Mouse (Mus musculus): ENCODE data around the gene Gxylt1. TPM values are rescaled to one million over a fixed set of nuclear protein-coding genes. Genes with fewer than 3 reads are reported as not detected.
"Not testable (repeated sequence)": the region's sequence is repeated elsewhere in the genome, so short reads cannot be mapped to it uniquely, and the experiment has no call there.

Gene Gxylt1
- 14.4 and 15.5 TPM in 2 replicates for polyA plus RNA-seq (2014; fragmentation: Nextera tagmentation; extraction: Ambion mirVana)

DNA sequence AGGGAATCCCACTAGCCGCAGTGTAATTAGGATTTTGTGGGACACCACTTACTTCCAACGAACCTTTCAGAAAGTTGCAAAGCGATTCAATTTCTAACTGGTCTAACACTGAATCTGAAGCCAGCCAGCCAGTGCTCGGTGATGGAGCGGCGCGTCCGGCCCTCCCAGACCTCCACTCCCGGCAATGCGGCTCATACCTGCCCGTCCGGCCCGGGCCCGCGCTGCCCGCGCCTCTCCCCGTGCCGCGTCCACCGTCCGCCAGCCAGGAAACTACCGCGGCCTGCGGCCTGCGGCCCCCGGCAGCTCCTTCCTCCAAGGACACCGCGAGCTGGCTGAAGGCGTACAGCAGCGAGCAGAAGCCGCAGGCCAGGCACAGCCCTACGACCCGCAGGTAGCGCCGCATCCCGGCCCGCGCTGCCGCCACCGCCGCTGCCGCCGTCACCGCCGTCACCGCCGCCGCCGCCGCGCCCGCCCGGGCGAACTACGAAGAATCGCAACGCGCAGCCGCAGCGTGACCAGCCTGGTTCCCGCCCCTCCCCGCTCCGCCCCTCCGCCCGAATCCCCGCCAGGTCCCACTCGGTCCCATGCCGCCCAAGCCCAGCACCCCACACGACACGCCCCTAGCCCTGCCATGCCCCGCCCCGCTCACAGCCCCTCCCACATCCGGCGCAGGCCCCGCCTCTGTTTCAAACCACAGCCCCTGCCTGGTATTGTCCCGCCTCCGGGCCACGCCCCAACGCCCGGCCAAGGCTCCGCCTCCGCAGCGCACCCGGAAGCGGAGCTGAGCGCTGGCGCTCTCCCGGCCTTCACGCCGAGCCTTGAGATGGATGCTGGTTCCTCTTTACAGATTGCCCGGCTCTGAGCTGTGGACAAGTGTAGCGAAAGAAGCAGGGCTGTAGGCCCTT is at the start of gene Gxylt1:
TSS of gene Gxylt1 (minus strand) at position 501 of the 905 bp plus-strand sequence.
- Histone ChIP-seq H3K4me1 (ENCODE audit: control insufficient read depth, insufficient read depth, low read length) (peaks cover 6% of the 10 kb centered on the region), H3K9ac (ENCODE audit: low read length) (peak within 1 kb of the TSS; percentile 83), H3K4me3 (ENCODE audit: low read depth, low read length) (peak within 1 kb of the TSS; percentile 75), H3K27me3 (ENCODE audit: control insufficient read depth, insufficient read depth, low read length) (no peaks in the 10 kb centered on the region), H3K9me3 (ENCODE audit: control insufficient read depth, low read length) (no peaks in the 10 kb centered on the region), H3K27ac (ENCODE audit: low read depth, low read length) (peak within 1 kb of the TSS; percentile 70), H3K4me2 (ENCODE audit: low read depth) (peak within 1 kb of the TSS; percentile 66), H3K36me3 (ENCODE audit: control insufficient read depth, insufficient read depth, low read length) (no peaks in the 10 kb centered on the region)
- DNase-seq (ENCODE audit: low spot score) = peak; percentile 99
- peak; percentile 97 for ATAC-seq (ENCODE audit: insufficient read depth, low FRiP score, low TSS enrichment)
- WGBS = under 1% methylated on average over 72 of the region's 93 CpGs

DNA sequence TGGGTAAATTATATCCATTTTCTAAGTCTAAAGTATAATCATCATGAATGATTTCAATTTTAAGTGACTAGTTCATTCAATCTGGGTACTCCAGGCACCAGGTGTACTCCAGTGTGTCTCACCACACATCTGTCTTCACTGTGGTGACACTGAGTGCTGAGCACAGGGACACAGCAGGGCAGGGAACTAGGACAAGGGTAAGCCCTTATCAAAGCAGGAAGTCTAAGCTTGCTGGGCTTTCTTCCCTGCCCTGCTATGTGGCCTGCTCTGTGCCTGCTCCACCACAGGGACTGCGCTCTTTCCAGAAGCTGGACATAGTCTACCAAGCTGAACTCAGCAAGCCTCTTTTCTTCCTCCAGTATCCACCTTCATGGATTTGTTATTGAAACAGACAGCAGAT is 43.8 kb upstream of the Gxylt1 start:
- DNase-seq (ENCODE audit: low spot score) (no peak), ATAC-seq (ENCODE audit: insufficient read depth, low FRiP score, low TSS enrichment) (no peak)
- H3K27me3 ChIP-seq (ENCODE audit: control insufficient read depth, insufficient read depth, low read length) = no peaks in the 10 kb centered on the region
- 95% methylated on average over 1 of the region's 1 CpGs for WGBS
- H3K36me3 ChIP-seq (ENCODE audit: control insufficient read depth, insufficient read depth, low read length) = no peaks in the 10 kb centered on the region
- H3K9ac ChIP-seq (ENCODE audit: low read length) = no peak overlapping the region
- H3K4me1 ChIP-seq (ENCODE audit: control insufficient read depth, insufficient read depth, low read length) = no peaks in the 10 kb centered on the region
- H3K4me3 ChIP-seq (ENCODE audit: low read depth, low read length) = no peak overlapping the region
- H3K9me3 ChIP-seq (ENCODE audit: control insufficient read depth, low read length) = no peaks in the 10 kb centered on the region
- H3K4me2 ChIP-seq (ENCODE audit: low read depth) = no peak overlapping the region
- no peak overlapping the region for H3K27ac ChIP-seq (ENCODE audit: low read depth, low read length)

DNA sequence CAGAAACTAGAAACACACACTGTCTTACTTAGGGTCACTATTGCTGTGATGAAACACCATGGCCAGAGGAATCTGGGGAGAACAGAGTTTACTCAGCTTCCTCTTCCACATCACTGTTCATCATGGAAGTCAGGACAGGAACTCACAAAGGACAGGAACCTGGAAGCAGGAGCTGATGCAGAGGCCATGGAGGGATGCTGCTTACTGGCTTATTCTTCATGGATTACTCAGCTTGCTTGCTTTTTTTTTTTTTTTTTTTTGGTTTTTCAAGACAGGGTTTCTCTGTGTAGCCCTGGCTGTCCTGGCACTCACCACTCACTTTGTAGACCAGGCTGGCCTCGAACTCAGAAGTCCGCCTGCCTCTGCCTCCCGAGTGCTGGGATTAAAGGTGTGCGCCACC is 35.3 kb upstream of the Gxylt1 start:
- H3K36me3 ChIP-seq (ENCODE audit: control insufficient read depth, insufficient read depth, low read length); H3K27me3 ChIP-seq (ENCODE audit: control insufficient read depth, insufficient read depth, low read length); H3K4me2 ChIP-seq (ENCODE audit: low read depth); H3K27ac ChIP-seq (ENCODE audit: low read depth, low read length); H3K9me3 ChIP-seq (ENCODE audit: control insufficient read depth, low read length); H3K9ac ChIP-seq (ENCODE audit: low read length); DNase-seq (ENCODE audit: low spot score); H3K4me3 ChIP-seq (ENCODE audit: low read depth, low read length); ATAC-seq (ENCODE audit: insufficient read depth, low FRiP score, low TSS enrichment); H3K4me1 ChIP-seq (ENCODE audit: control insufficient read depth, insufficient read depth, low read length): not testable (repeated sequence)
- 97% methylated on average over 4 of the region's 4 CpGs for WGBS

DNA sequence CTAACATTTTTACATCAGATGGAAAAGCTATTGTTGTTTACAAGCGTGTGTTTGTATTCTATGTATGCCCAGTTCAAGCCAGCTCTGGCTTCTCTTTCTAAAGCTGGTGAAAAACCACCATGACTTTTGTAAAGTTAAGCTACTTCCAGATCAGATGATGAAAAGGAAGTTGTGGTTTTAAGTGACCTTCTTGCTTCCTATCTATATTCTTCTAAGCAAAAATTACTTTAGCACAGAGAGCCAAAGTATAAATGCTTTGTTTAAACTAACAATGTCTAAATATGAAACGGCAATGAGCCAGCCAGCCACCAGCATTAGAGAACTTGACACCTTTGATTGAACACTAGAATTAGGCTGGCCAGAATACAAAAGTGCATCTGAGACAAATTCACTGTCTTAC is 23.2 kb upstream of the Gxylt1 start:
- H3K4me3 ChIP-seq (ENCODE audit: low read depth, low read length) = no peak overlapping the region
- no peak for ATAC-seq (ENCODE audit: insufficient read depth, low FRiP score, low TSS enrichment)
- no peaks in the 10 kb centered on the region for H3K36me3 ChIP-seq (ENCODE audit: control insufficient read depth, insufficient read depth, low read length)
- 88% methylated on average over 2 of the region's 2 CpGs for WGBS
- H3K27me3 ChIP-seq (ENCODE audit: control insufficient read depth, insufficient read depth, low read length) = no peaks in the 10 kb centered on the region
- no peak overlapping the region for H3K4me2 ChIP-seq (ENCODE audit: low read depth)
- H3K9ac ChIP-seq (ENCODE audit: low read length) = no peak overlapping the region
- no peaks in the 10 kb centered on the region for H3K9me3 ChIP-seq (ENCODE audit: control insufficient read depth, low read length)
- no peak for DNase-seq (ENCODE audit: low spot score)
- no peaks in the 10 kb centered on the region for H3K4me1 ChIP-seq (ENCODE audit: control insufficient read depth, insufficient read depth, low read length)
- no peak overlapping the region for H3K27ac ChIP-seq (ENCODE audit: low read depth, low read length)

DNA sequence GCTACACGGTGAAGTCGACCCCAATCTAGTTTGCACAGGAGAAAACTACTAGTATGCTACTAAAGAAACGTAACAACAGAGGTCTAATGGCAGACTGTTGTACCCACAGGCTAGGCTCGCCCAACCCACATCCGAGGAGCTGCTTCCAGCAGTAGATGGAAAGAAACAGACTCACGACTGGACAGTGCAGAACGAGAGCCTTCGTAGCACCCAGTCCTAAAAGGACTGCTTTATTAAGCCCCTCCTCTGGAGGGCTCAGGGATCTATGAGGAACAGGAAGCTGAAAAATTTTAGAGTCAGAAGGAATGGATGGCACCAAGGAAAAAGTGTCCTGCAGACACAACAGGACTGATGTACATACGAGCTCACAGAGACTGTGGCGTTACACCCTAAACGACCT is 19.5 kb upstream of the Gxylt1 start:
- Histone ChIP-seq H3K36me3 (ENCODE audit: control insufficient read depth, insufficient read depth, low read length) (0 out of 2 replicates have a peak, but pooled peaks cover 2% of the 10 kb centered on the region), H3K27me3 (ENCODE audit: control insufficient read depth, insufficient read depth, low read length) (no peaks in the 10 kb centered on the region), H3K27ac (ENCODE audit: low read depth, low read length) (no peak overlapping the region), H3K4me2 (ENCODE audit: low read depth) (no peak overlapping the region), H3K4me1 (ENCODE audit: control insufficient read depth, insufficient read depth, low read length) (no peaks in the 10 kb centered on the region), H3K4me3 (ENCODE audit: low read depth, low read length) (no peak overlapping the region), H3K9ac (ENCODE audit: low read length) (no peak overlapping the region), H3K9me3 (ENCODE audit: control insufficient read depth, low read length) (no peaks in the 10 kb centered on the region)
- ATAC-seq (ENCODE audit: insufficient read depth, low FRiP score, low TSS enrichment) (no peak), DNase-seq (ENCODE audit: low spot score) (no peak)
- WGBS = 90% methylated on average over 11 of the region's 11 CpGs

DNA sequence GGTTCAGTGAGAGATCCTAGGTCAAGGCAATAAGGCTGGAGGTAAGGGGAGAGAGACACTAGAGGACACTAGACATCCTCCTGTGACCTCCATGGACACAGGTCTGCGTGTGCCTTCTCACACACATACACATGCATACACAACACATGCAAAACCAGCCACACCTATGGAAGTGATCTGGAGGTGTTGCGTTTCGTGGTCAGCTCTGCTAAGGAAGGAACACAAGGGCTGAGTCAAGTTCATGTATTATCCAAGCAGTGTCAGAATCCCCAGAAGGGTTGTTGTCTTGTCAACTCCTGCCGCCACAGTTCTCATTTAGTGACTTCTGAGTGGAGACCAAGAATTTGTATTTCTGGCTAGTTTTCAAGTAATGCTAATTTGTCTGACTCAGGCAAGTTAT is 13.3 kb upstream of the Gxylt1 start:
- Histone ChIP-seq H3K4me3 (ENCODE audit: low read depth, low read length) (no peak overlapping the region), H3K4me2 (ENCODE audit: low read depth) (no peak overlapping the region), H3K4me1 (ENCODE audit: control insufficient read depth, insufficient read depth, low read length) (no peaks in the 10 kb centered on the region), H3K36me3 (ENCODE audit: control insufficient read depth, insufficient read depth, low read length) (peaks cover 5% of the 10 kb centered on the region; the same call in 1 of the 2 replicates), H3K9me3 (ENCODE audit: control insufficient read depth, low read length) (no peaks in the 10 kb centered on the region), H3K9ac (ENCODE audit: low read length) (no peak overlapping the region), H3K27me3 (ENCODE audit: control insufficient read depth, insufficient read depth, low read length) (no peaks in the 10 kb centered on the region), H3K27ac (ENCODE audit: low read depth, low read length) (no peak overlapping the region)
- no peak for ATAC-seq (ENCODE audit: insufficient read depth, low FRiP score, low TSS enrichment)
- 95% methylated on average over 4 of the region's 4 CpGs for WGBS
- DNase-seq (ENCODE audit: low spot score) = no peak

DNA sequence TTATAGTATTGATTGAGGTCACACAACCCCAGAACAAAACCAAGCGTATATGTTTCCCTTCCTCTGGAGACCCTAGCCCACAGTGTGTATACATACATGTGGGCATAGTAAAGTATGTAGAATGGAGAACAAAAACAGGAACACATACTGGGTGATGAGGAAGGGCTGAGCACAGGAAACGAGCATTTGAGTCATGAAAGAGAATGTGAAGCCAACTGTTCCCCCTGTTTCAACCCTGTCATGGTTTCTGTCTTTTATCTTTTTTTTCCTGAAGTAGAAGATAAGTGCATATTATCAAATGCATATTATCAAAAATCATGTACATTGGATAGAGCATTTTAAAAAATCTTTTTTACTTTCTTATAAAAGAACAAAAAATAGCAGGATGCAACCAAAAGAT is 12.6 kb upstream of the Gxylt1 start:
- DNase-seq (ENCODE audit: low spot score) (no peak), ATAC-seq (ENCODE audit: insufficient read depth, low FRiP score, low TSS enrichment) (no peak)
- H3K9ac ChIP-seq (ENCODE audit: low read length) = no peak overlapping the region
- no peaks in the 10 kb centered on the region for H3K9me3 ChIP-seq (ENCODE audit: control insufficient read depth, low read length)
- no peak overlapping the region for H3K27ac ChIP-seq (ENCODE audit: low read depth, low read length)
- no peak overlapping the region for H3K4me3 ChIP-seq (ENCODE audit: low read depth, low read length)
- no peaks in the 10 kb centered on the region for H3K4me1 ChIP-seq (ENCODE audit: control insufficient read depth, insufficient read depth, low read length)
- H3K4me2 ChIP-seq (ENCODE audit: low read depth) = no peak overlapping the region
- H3K27me3 ChIP-seq (ENCODE audit: control insufficient read depth, insufficient read depth, low read length) = no peaks in the 10 kb centered on the region
- H3K36me3 ChIP-seq (ENCODE audit: control insufficient read depth, insufficient read depth, low read length) = peaks cover 5% of the 10 kb centered on the region; the same call in 1 of the 2 replicates
- WGBS = 85% methylated on average over 2 of the region's 2 CpGs

DNA sequence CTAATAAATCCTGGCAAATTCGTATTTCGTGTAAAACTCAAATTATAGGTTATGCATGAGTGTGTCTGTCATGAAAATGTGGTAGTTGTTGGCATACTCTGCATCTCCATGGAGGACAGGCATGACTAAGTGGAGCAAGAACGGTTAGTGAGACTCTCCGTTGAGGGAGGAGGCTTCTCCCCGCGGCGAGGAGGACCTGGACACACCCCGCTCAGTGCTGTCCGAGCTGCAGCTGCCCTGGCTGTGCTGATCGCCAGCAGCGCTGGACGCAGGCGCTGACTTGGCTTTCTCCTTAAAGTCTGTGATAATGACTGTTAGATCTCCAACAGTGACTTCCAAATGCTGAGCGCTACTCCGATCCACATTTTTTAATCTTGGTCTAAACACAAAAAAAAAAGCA is 10.3 kb upstream of the Gxylt1 start:
- DNase-seq (ENCODE audit: low spot score) (no peak), ATAC-seq (ENCODE audit: insufficient read depth, low FRiP score, low TSS enrichment) (no peak)
- no peak overlapping the region for H3K27ac ChIP-seq (ENCODE audit: low read depth, low read length)
- H3K36me3 ChIP-seq (ENCODE audit: control insufficient read depth, insufficient read depth, low read length) = peaks cover 7% of the 10 kb centered on the region
- no peaks in the 10 kb centered on the region for H3K9me3 ChIP-seq (ENCODE audit: control insufficient read depth, low read length)
- H3K4me1 ChIP-seq (ENCODE audit: control insufficient read depth, insufficient read depth, low read length) = no peaks in the 10 kb centered on the region
- no peak overlapping the region for H3K4me2 ChIP-seq (ENCODE audit: low read depth)
- H3K9ac ChIP-seq (ENCODE audit: low read length) = no peak overlapping the region
- no peaks in the 10 kb centered on the region for H3K27me3 ChIP-seq (ENCODE audit: control insufficient read depth, insufficient read depth, low read length)
- 88% methylated on average over 15 of the region's 15 CpGs for WGBS
- no peak overlapping the region for H3K4me3 ChIP-seq (ENCODE audit: low read depth, low read length)

DNA sequence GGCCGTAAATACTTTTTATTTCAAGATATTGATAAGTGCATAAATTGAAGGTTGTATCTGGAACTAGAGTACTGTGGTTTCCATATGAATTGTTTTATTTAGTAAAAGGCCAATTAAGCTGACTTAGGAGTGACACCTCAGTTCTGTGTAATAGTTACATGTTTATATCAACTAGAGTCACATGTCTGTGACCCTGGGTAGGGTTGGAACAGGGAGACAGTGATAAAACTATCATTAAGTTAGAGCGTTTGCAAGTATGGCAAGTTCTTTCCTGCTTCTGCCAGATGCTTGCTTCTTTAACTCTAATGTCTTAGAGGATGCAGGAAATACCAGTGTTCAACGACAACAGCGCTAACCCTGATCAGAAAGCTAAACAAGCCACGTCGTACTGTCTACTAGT is 9.3 kb upstream of the Gxylt1 start:
- H3K27me3 ChIP-seq (ENCODE audit: control insufficient read depth, insufficient read depth, low read length) = no peaks in the 10 kb centered on the region
- no peak for DNase-seq (ENCODE audit: low spot score)
- H3K9me3 ChIP-seq (ENCODE audit: control insufficient read depth, low read length) = no peaks in the 10 kb centered on the region
- no peaks in the 10 kb centered on the region for H3K4me1 ChIP-seq (ENCODE audit: control insufficient read depth, insufficient read depth, low read length)
- H3K4me3 ChIP-seq (ENCODE audit: low read depth, low read length) = no peak overlapping the region
- peaks cover 5% of the 10 kb centered on the region for H3K36me3 ChIP-seq (ENCODE audit: control insufficient read depth, insufficient read depth, low read length)
- no peak overlapping the region for H3K27ac ChIP-seq (ENCODE audit: low read depth, low read length)
- no peak overlapping the region for H3K4me2 ChIP-seq (ENCODE audit: low read depth)
- H3K9ac ChIP-seq (ENCODE audit: low read length) = no peak overlapping the region
- ATAC-seq (ENCODE audit: insufficient read depth, low FRiP score, low TSS enrichment) = no peak
- WGBS = 86% methylated on average over 6 of the region's 6 CpGs
